Mouse (Mus musculus): Measurements from ENCODE around the gene Spr. TPM values are rescaled to one million over a fixed set of nuclear protein-coding genes. Genes with fewer than 3 reads are reported as not detected.
"Not testable (repeated sequence)": the region's sequence is repeated elsewhere in the genome, so short reads cannot be mapped to it uniquely, and the experiment has no call there.

Gene Spr
- total and polyA plus RNA-seq, 3 experiments, result 44.3 to 69.3 (median 64.4) TPM

DNA sequence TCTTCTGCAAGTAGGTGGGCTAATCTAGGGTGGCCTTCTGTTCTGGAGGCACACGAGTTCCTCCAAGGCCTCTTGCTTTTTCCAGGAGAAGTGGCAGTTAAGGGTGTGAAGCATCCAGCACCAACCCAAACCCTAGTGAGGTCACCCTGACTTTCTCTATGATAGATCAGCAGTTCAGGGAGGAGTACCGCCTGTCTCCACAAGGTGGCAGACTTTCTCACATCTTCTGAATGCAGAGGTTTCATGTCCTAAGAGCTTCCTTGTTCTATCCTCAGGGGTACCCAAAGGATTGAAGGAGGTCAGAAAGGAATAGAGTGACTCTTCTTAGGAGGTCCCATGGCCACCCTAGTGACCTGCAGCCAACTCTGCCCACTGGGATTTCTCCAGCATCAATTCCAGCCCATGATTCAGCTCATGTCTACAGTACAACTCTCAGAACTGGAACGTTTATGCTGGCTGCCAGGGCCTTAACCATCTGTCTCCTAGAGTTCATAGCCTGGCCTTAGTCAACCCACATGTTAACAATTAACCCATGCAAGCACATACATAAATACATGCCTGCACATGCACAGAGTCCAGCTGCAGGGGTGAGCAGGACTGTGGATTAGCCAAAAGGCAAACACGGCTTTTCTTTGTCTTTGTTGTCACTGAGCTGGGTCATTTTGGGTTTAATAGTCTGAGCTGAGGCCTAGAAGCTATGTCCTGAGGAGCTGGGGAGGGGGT is 22.8 kb upstream of the Spr start:
- in situ Hi-C loops (cut with MboI; ENCODE audit: low pct_ligation_motif_present, low pct_unique_long_range_greater_than_20kb, low sequenced_read_pairs), result loop anchor here (5.0 kb wide), 1 partner anchor 252 kb away; no protein-coding TSS in a partner anchor
- Histone ChIP-seq H3K27me3 (replicated peaks) (peaks cover 43% of the 10 kb centered on the region), H3K79me2 (replicated peaks; ENCODE audit: control insufficient read depth, extremely low read depth, insufficient read depth, poor library complexity, severe bottlenecking) (no peaks in the 10 kb centered on the region), H3K9me3 (replicated peaks; ENCODE audit: low read length) (no peaks in the 10 kb centered on the region), H3K4me3 (replicated peaks in 1 of 3; ENCODE audit: low read depth in 2 of 3, low read length in 2 of 3, poor library complexity in 1 of 3) (no peak overlapping the region), H3K36me3 (replicated peaks in 1 of 2; ENCODE audit: control insufficient read depth in 1 of 2, insufficient read depth in 1 of 2, low read length in 1 of 2) (no peaks in the 10 kb centered on the region), H3K4me2 (ENCODE audit: insufficient read depth, low read depth, poor library complexity, severe bottlenecking) (no peak overlapping the region), H3K4me1 (ENCODE audit: control insufficient read depth in 1 of 2, insufficient read depth in 2 of 2) (no peaks in the 10 kb centered on the region), H3K9ac (ENCODE audit: insufficient read depth, low read depth) (no peak overlapping the region), H3K27ac (ENCODE audit: insufficient read depth, low read depth) (no peak overlapping the region)
- peak; percentile 71 for DNase-seq (ENCODE audit: extremely low read depth)
- dilution Hi-C loops (cut with MboI; ENCODE audit: extremely low pct_ligation_motif_present, extremely low pct_unique_long_range_greater_than_20kb, low sequenced_read_pairs), result no loop called here
- TF ChIP-seq SMC3 (IDR thresholded peaks at IDR 0.05; ENCODE audit: low read depth, low read length) (peak; percentile 48), POLR2A (IDR thresholded peaks at IDR 0.05; ENCODE audit: low read depth, low read length) (no peak), ZC3H11A (IDR thresholded peaks at IDR 0.05; ENCODE audit: low read depth, low read length) (no peak), CTCF (conservative IDR thresholded peaks at IDR 0.05 in 1 of 2, IDR thresholded peaks at IDR 0.05 in 1 of 2; ENCODE audit: low read depth in 2 of 2, low read length in 2 of 2) (peak; percentile 76 to 88), RAD21 (IDR thresholded peaks at IDR 0.05; ENCODE audit: low read depth, low read length) (peak; percentile 36)

- H3K27me3 ChIP-seq (replicated peaks), result peaks cover 41% of the 10 kb centered on the region
- in situ Hi-C loops (cut with MboI; ENCODE audit: low pct_ligation_motif_present, low pct_unique_long_range_greater_than_20kb, low sequenced_read_pairs), result not testable (repeated sequence)
- DNase-seq (ENCODE audit: extremely low read depth), result peak; percentile 34
Observed at GRCm38 (mm10) chr6:85159092-85159760, 21.7 kb upstream of the Spr start.

GRCm38 (mm10) chr6:85158040-85158804 is 20.7 kb upstream of the Spr start:
- H3K9ac ChIP-seq (ENCODE audit: insufficient read depth, low read depth); in situ Hi-C loops (cut with MboI; ENCODE audit: low pct_ligation_motif_present, low pct_unique_long_range_greater_than_20kb, low sequenced_read_pairs); dilution Hi-C loops (cut with MboI; ENCODE audit: extremely low pct_ligation_motif_present, extremely low pct_unique_long_range_greater_than_20kb, low sequenced_read_pairs); H3K36me3 ChIP-seq (replicated peaks in 1 of 2; ENCODE audit: control insufficient read depth in 1 of 2, insufficient read depth in 1 of 2, low read length in 1 of 2); H3K4me1 ChIP-seq (ENCODE audit: control insufficient read depth in 1 of 2, insufficient read depth in 2 of 2); H3K9me3 ChIP-seq (replicated peaks; ENCODE audit: low read length); DNase-seq (ENCODE audit: extremely low read depth); H3K27ac ChIP-seq (ENCODE audit: insufficient read depth, low read depth); H3K4me3 ChIP-seq (replicated peaks in 1 of 3; ENCODE audit: low read depth in 2 of 3, low read length in 2 of 3, poor library complexity in 1 of 3); H3K79me2 ChIP-seq (replicated peaks; ENCODE audit: control insufficient read depth, extremely low read depth, insufficient read depth, poor library complexity, severe bottlenecking); H3K4me2 ChIP-seq (ENCODE audit: insufficient read depth, low read depth, poor library complexity, severe bottlenecking): not testable (repeated sequence)
- peaks cover 34% of the 10 kb centered on the region for H3K27me3 ChIP-seq (replicated peaks)
- peak in 1 of 2 experiments; percentile 17; a peak in 1 of 4 replicates for TF ChIP-seq CTCF (conservative IDR thresholded peaks at IDR 0.05 in 1 of 2, IDR thresholded peaks at IDR 0.05 in 1 of 2; ENCODE audit: low read depth in 2 of 2, low read length in 2 of 2)

More at GRCm38 (mm10) chr6:85159092-85159760, 21.7 kb upstream of the Spr start:
- H3K4me2 ChIP-seq (ENCODE audit: insufficient read depth, low read depth, poor library complexity, severe bottlenecking); H3K4me1 ChIP-seq (ENCODE audit: control insufficient read depth in 1 of 2, insufficient read depth in 2 of 2); H3K4me3 ChIP-seq (replicated peaks in 1 of 3; ENCODE audit: low read depth in 2 of 3, low read length in 2 of 3, poor library complexity in 1 of 3); H3K36me3 ChIP-seq (replicated peaks in 1 of 2; ENCODE audit: control insufficient read depth in 1 of 2, insufficient read depth in 1 of 2, low read length in 1 of 2); H3K9ac ChIP-seq (ENCODE audit: insufficient read depth, low read depth); H3K27ac ChIP-seq (ENCODE audit: insufficient read depth, low read depth); H3K79me2 ChIP-seq (replicated peaks; ENCODE audit: control insufficient read depth, extremely low read depth, insufficient read depth, poor library complexity, severe bottlenecking); H3K9me3 ChIP-seq (replicated peaks; ENCODE audit: low read length); dilution Hi-C loops (cut with MboI; ENCODE audit: extremely low pct_ligation_motif_present, extremely low pct_unique_long_range_greater_than_20kb, low sequenced_read_pairs): not testable (repeated sequence)
- TF ChIP-seq CTCF (conservative IDR thresholded peaks at IDR 0.05 in 1 of 2, IDR thresholded peaks at IDR 0.05 in 1 of 2; ENCODE audit: low read depth in 2 of 2, low read length in 2 of 2), result peak; percentile 8 to 63; a peak in 2 of 4 replicates
- TF ChIP-seq SMC3 (IDR thresholded peaks at IDR 0.05; ENCODE audit: low read depth, low read length), result peak; percentile 24
- peak; percentile 23 for TF ChIP-seq RAD21 (IDR thresholded peaks at IDR 0.05; ENCODE audit: low read depth, low read length)

GRCm38 (mm10) chr6:85156551-85156950 is 19.0 kb upstream of the Spr start:
- not testable (repeated sequence) for H3K9me3 ChIP-seq (replicated peaks; ENCODE audit: low read length)

More at GRCm38 (mm10) chr6:85156551-85156950, 19.0 kb upstream of the Spr start:
- H3K79me2 ChIP-seq (replicated peaks; ENCODE audit: control insufficient read depth, extremely low read depth, insufficient read depth, poor library complexity, severe bottlenecking); H3K4me3 ChIP-seq (replicated peaks in 1 of 3; ENCODE audit: low read depth in 2 of 3, low read length in 2 of 3, poor library complexity in 1 of 3); H3K36me3 ChIP-seq (replicated peaks in 1 of 2; ENCODE audit: control insufficient read depth in 1 of 2, insufficient read depth in 1 of 2, low read length in 1 of 2); in situ Hi-C loops (cut with MboI; ENCODE audit: low pct_ligation_motif_present, low pct_unique_long_range_greater_than_20kb, low sequenced_read_pairs); H3K4me1 ChIP-seq (ENCODE audit: control insufficient read depth in 1 of 2, insufficient read depth in 2 of 2); H3K4me2 ChIP-seq (ENCODE audit: insufficient read depth, low read depth, poor library complexity, severe bottlenecking); dilution Hi-C loops (cut with MboI; ENCODE audit: extremely low pct_ligation_motif_present, extremely low pct_unique_long_range_greater_than_20kb, low sequenced_read_pairs); H3K27ac ChIP-seq (ENCODE audit: insufficient read depth, low read depth); H3K9ac ChIP-seq (ENCODE audit: insufficient read depth, low read depth); DNase-seq (ENCODE audit: extremely low read depth): not testable (repeated sequence)
- H3K27me3 ChIP-seq (replicated peaks), result peaks cover 26% of the 10 kb centered on the region

Data from CH12.LX (cell line).